ENCODE assay signal across 8 mouse cellular contexts in the genomic region with DNA sequence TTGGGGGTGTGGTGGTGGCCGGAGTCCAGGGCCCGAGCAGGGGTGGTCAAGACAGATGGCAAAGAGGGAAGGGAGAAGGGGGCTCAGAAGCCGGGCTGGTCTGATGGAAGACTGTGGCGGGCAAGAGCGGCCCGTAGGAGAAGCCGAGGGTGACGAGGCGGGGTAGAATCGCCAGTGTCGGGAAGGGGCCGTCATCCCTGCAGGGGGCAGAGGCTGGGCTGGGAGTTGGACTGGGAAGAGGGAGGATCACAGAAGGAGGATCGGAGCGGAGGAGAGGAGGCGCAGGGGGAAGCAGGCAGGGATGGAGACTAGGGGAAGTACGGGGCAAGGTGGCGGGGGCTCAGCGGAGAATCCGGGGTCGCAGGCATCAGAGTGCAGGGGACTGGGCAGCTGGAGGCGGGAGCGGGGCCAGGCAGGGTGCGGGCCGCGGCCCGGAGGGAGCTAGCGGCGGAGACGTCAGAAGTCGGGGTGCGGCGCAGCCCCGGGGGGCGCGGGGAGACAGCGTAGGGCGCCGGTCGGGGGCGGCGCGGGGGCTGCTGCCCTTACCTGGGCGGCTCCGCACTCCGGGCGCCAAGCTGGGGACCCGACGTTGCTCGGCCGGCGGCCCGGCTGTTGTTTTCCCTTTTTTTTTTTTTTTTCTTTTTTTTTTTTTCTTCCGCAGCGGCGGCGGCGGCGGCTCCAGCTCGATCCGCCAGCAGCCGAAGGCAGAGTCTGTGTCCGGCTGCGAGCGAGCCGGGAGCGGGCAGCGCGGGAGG. TPM values are rescaled to one million over a fixed set of nuclear protein-coding genes. Genes with fewer than 3 reads are reported as not detected.
DNase-seq lines count a peak whose midpoint lies in the region; ATAC-seq and TF ChIP-seq lines count a peak whose summit lies in the region.

A gene (minus strand): TSS at position 713 of the 755 bp plus-strand sequence.

- peak; percentile 68 for ATAC-seq in Patski
- ATAC-seq in embryonic facial prominence, embryonic 12.5 days (ENCODE audit: insufficient number of reproducible peaks, insufficient read depth, low FRiP score, low TSS enrichment): peak; percentile 77; the same call in 1 of the 2 replicates
- peak; percentile 89 for ATAC-seq in hindbrain, embryonic 12.5 days (ENCODE audit: low FRiP score)
- peak; percentile 28; the same call in 1 of the 2 replicates for ATAC-seq in limb, embryonic 12.5 days (ENCODE audit: insufficient number of reproducible peaks, insufficient read depth, low FRiP score, low TSS enrichment, low read depth)

- H3K9ac ChIP-seq in embryonic facial prominence, embryonic 12.5 days: peak within 1 kb of the TSS; percentile 80
- peak within 1 kb of the TSS; percentile 90 for H3K9ac ChIP-seq in hindbrain, embryonic 12.5 days
- H3K9ac ChIP-seq in limb, embryonic 12.5 days (replicated peaks): peak within 1 kb of the TSS; percentile 82

- TF ChIP-seq CTCF in Patski (IDR thresholded peaks at IDR 0.05): no peak

- H3K36me3 ChIP-seq in embryonic facial prominence, embryonic 12.5 days: no peaks in the 10 kb centered on the region
- no peaks in the 10 kb centered on the region for H3K36me3 ChIP-seq in hindbrain, embryonic 12.5 days
- no peaks in the 10 kb centered on the region for H3K36me3 ChIP-seq in limb, embryonic 12.5 days
- H3K36me3 ChIP-seq in myocyte (ENCODE audit: control insufficient read depth, insufficient read depth): no peaks in the 10 kb centered on the region

- no peak for TF ChIP-seq POLR2A in myocyte (IDR thresholded peaks at IDR 0.05; ENCODE audit: insufficient read length, low read depth)

- no peaks in the 10 kb centered on the region for H3K9me3 ChIP-seq in embryonic facial prominence, embryonic 12.5 days
- H3K9me3 ChIP-seq in hindbrain, embryonic 12.5 days (replicated peaks): no peaks in the 10 kb centered on the region
- H3K9me3 ChIP-seq in limb, embryonic 12.5 days: no peaks in the 10 kb centered on the region

- H3K79me2 ChIP-seq in myocyte (ENCODE audit: control insufficient read depth, insufficient read depth): no peaks in the 10 kb centered on the region

- CTCF ChIA-PET in Patski (lab: Charles Lee): interaction anchor here (1.1 to 3.1 kb wide), 12 partner anchors 10 to 617 kb away, joined by 3 to 16 read pairs (median 4); no protein-coding TSS in a partner anchor

- H3K4me1 ChIP-seq in embryonic facial prominence, embryonic 12.5 days: peaks cover 15% of the 10 kb centered on the region; the same call in 1 of the 2 replicates
- H3K4me1 ChIP-seq in hindbrain, embryonic 12.5 days: peaks cover 14% of the 10 kb centered on the region
- H3K4me1 ChIP-seq in limb, embryonic 12.5 days (replicated peaks): peaks cover 15% of the 10 kb centered on the region

- H3K27me3 ChIP-seq in Patski (peaks cover 54% of the 10 kb centered on the region), myocyte (ENCODE audit: control insufficient read depth, insufficient read depth, insufficient read length) (peaks cover 83% of the 10 kb centered on the region)
- H3K27me3 ChIP-seq in embryonic facial prominence, embryonic 12.5 days: peaks cover 27% of the 10 kb centered on the region
- H3K27me3 ChIP-seq in hindbrain, embryonic 12.5 days: peaks cover 28% of the 10 kb centered on the region
- H3K27me3 ChIP-seq in limb, embryonic 12.5 days: peaks cover 50% of the 10 kb centered on the region

- H3K4me3 ChIP-seq in embryonic facial prominence, embryonic 12.5 days: peak within 1 kb of the TSS; percentile 73
- peak within 1 kb of the TSS; percentile 77 for H3K4me3 ChIP-seq in hindbrain, embryonic 12.5 days
- H3K4me3 ChIP-seq in limb, embryonic 12.5 days (replicated peaks): peak within 1 kb of the TSS; percentile 74
- H3K4me3 ChIP-seq in myocyte: no peak within 1 kb of the TSS

- POLR2A ChIA-PET in Patski (lab: Charles Lee): interaction anchor here (0.6 to 0.9 kb wide), 2 partner anchors 155 to 631 kb away, joined by 4 to 5 read pairs; no protein-coding TSS in a partner anchor

- H3K27ac ChIP-seq in embryonic facial prominence, embryonic 12.5 days: no peak within 1 kb of the TSS
- H3K27ac ChIP-seq in hindbrain, embryonic 12.5 days: peak within 1 kb of the TSS; percentile 67; the same call in 1 of the 2 replicates
- H3K27ac ChIP-seq in limb, embryonic 12.5 days: no peak within 1 kb of the TSS

- no peak within 1 kb of the TSS for H3ac ChIP-seq in myocyte (ENCODE audit: control insufficient read depth, insufficient read length)

- peak; percentile 8 for DNase-seq in kidney, adult 18-20 months
- DNase-seq in kidney, adult 8-10 months: no peak
- no peak for DNase-seq in Patski (ENCODE audit: low read depth, low spot score)
- no peak for DNase-seq in natural killer cell, adult 2 months (ENCODE audit: low spot score in 2 of 2)

- under 1% methylated on average over 52 of the region's 68 CpGs for WGBS in embryonic facial prominence, embryonic 12.5 days
- WGBS in hindbrain, embryonic 12.5 days: 1% methylated on average over 57 of the region's 68 CpGs
- under 1% methylated on average over 46 of the region's 68 CpGs for WGBS in limb, embryonic 12.5 days

- in situ Hi-C loops in Patski (cut with MboI; ENCODE audit: low pct_unique_long_range_greater_than_20kb): loop anchor here (5.0 to 25.0 kb wide), 3 partner anchors 157 to 957 kb away; no protein-coding TSS in a partner anchor

- peak within 1 kb of the TSS; percentile 97 for H3K4me2 ChIP-seq in embryonic facial prominence, embryonic 12.5 days (replicated peaks)
- peak within 1 kb of the TSS; percentile 91 for H3K4me2 ChIP-seq in hindbrain, embryonic 12.5 days (replicated peaks)
- H3K4me2 ChIP-seq in limb, embryonic 12.5 days: peak within 1 kb of the TSS; percentile 97
- peak within 1 kb of the TSS; percentile 70 for H3K4me2 ChIP-seq in myocyte (ENCODE audit: low read depth)

TF ChIP-seq in myocyte, 11 proteins besides CTCF, POLR2A, EP300 and RAD21:
- TF ChIP-seq E2F4 (IDR thresholded peaks at IDR 0.05; ENCODE audit: insufficient read depth): no peak
- no peak for TF ChIP-seq SRF (IDR thresholded peaks at IDR 0.05; ENCODE audit: control insufficient read depth, insufficient read length, low read depth)
- TF ChIP-seq TCF3 (IDR thresholded peaks at IDR 0.05; ENCODE audit: insufficient read length, low read depth): no peak
- no peak for TF ChIP-seq MAX (IDR thresholded peaks at IDR 0.05; ENCODE audit: low read depth)
- TF ChIP-seq REST (IDR thresholded peaks at IDR 0.05; ENCODE audit: insufficient read depth, insufficient read length): no peak
- no peak for TF ChIP-seq CEBPB (IDR thresholded peaks at IDR 0.05; ENCODE audit: insufficient read depth, poor library complexity, severe bottlenecking)
- no peak for TF ChIP-seq USF1 (IDR thresholded peaks at IDR 0.05; ENCODE audit: low read depth)
- no peak for TF ChIP-seq TCF12 (IDR thresholded peaks at IDR 0.05; ENCODE audit: insufficient read depth, poor library complexity, severe bottlenecking)
- TF ChIP-seq MYOD1 (IDR thresholded peaks at IDR 0.05; ENCODE audit: control insufficient read depth in 1 of 3, insufficient read length in 2 of 3, low read depth in 2 of 3): no peak
- TF ChIP-seq MYOG (IDR thresholded peaks at IDR 0.05; ENCODE audit: control insufficient read depth in 1 of 3, insufficient read depth in 1 of 3, insufficient read length in 2 of 3, low read depth in 2 of 3): no peak
- TF ChIP-seq POLR2AphosphoS2 (IDR thresholded peaks at IDR 0.05; ENCODE audit: insufficient read length, low read depth): no peak

RNA-seq across cellular contexts. Expression of the gene that starts here (rescaled TPM):
- 0.09 TPM for polyA plus RNA-seq in Patski (2021)
- polyA plus RNA-seq in embryonic facial prominence, embryonic 12.5 days (2016; fragmentation: Nextera tagmentation; extraction: Ambion mirVana): 3.8 and 4.0 TPM in 2 replicates
- polyA plus RNA-seq in hindbrain, embryonic 12.5 days (2016; fragmentation: Nextera tagmentation; extraction: Ambion mirVana): 5.6 and 5.7 TPM in 2 replicates
- 1.5 and 2.6 TPM in 2 replicates for polyA plus RNA-seq in limb, embryonic 12.5 days (2016; fragmentation: Nextera tagmentation; extraction: Ambion mirVana)
- not detected for polyA plus RNA-seq in myocyte (2012; fragmentation: generic; extraction: Trizol)

Comparison
In these comparisons a context has a peak if more than half of its experiments do, and no peak if none do; other contexts are left out.
1. Peak in ATAC-seq in Patski; RNA of the gene not detected or under 1 TPM.
2. ATAC-seq: peak in every context shown above with its lines; median percentile 89 in hindbrain, embryonic 12.5 days; 77 in embryonic facial prominence, embryonic 12.5 days; 68 in Patski; 28 in limb, embryonic 12.5 days.